Mouse (Mus musculus) kidney, embryonic 16.5 days (tissue): ENCODE data around the gene Pigyl. TPM values are rescaled to one million over a fixed set of nuclear protein-coding genes. Genes with fewer than 3 reads are reported as not detected.
A peak's percentile ranks its signal among the peaks of the same experiment; 100 is the strongest.

ENCODE experiments used
- ATAC-seq: fragments of 200-750 bp; cut with Nextera tagmentation; 2 replicates; pipeline ENCODE4 v1.8.0; 2017; ENCODE audit warnings: moderate TSS enrichment; ENCODE audit not compliant: low FRiP score, low TSS enrichment
- H3K27ac ChIP-seq: fragments of 300-500 bp; sonication (generic); 2 replicates; pipeline ENCODE4 v1.5.1; 2014; ENCODE audit warnings: low read length
- H3K27me3 ChIP-seq: fragments of 300-500 bp; sonication (generic); 2 replicates; pipeline ENCODE4 v1.6.1; 2014; ENCODE audit warnings: low read length, control low read depth, mixed read lengths; ENCODE audit not compliant: insufficient read depth
- H3K36me3 ChIP-seq: fragments of 300-500 bp; sonication (generic); 2 replicates; pipeline ENCODE4 v1.6.1; 2014; ENCODE audit warnings: low read length, control low read depth, mixed read lengths; ENCODE audit not compliant: insufficient read depth
- H3K4me1 ChIP-seq: fragments of 300-500 bp; sonication (generic); 2 replicates; pipeline ENCODE4 v1.6.1; 2014; ENCODE audit warnings: low read length, control low read depth, mixed read lengths; ENCODE audit not compliant: insufficient read depth
- H3K4me2 ChIP-seq: fragments of 300-500 bp; sonication (generic); replicated peaks from 2 replicates; pipeline ENCODE4 v1.6.1; 2014; ENCODE audit warnings: low read depth, low read length
- H3K4me3 ChIP-seq: fragments of 300-500 bp; sonication (generic); 2 replicates; pipeline ENCODE4 v1.5.1; 2014; ENCODE audit warnings: mild to moderate bottlenecking, low read length
- H3K9ac ChIP-seq: fragments of 300-500 bp; sonication (generic); replicated peaks from 2 replicates; pipeline ENCODE4 v1.6.1; 2014; ENCODE audit warnings: low read length
- H3K9me3 ChIP-seq: fragments of 300-500 bp; sonication (generic); 2 replicates; pipeline ENCODE4 v1.6.1; 2016; ENCODE audit warnings: low read length, control low read depth
- WGBS: fragments of 180-500 bp; shearing (Covaris S2); extraction: QIAGEN DNeasy Blood & Tissue Kit; methylation state at CpG from one replicate; pipeline ENCODE4 v1.1.7; 2014; 5-methylcytosine and 5-hydroxymethylcytosine counted together
- polyA plus RNA-seq: library from polyadenylated mRNA; unstranded; fragments of >200 nt; fragmentation: Nextera tagmentation; extraction: Ambion mirVana; gene quantifications from 2 replicates; pipeline ENCODE4 v1.2.1, GENCODE M21; 2015

The Pigyl gene
- polyA plus RNA-seq, 1 experiment from 2014 or later, result 70.2 TPM

GRCm38 (mm10) chr9:22155614-22156013 lies 1.0 kb upstream of the Pigyl start:
- peak; percentile 32 for ATAC-seq
- WGBS, result 22% methylated on average over 10 of the region's 10 CpGs
- Histone ChIP-seq H3K4me2 (peak overlapping the region; percentile 39), H3K27me3 (no peaks in the 10 kb centered on the region), H3K4me3 (peak overlapping the region; percentile 17), H3K9me3 (no peaks in the 10 kb centered on the region), H3K27ac (no peak overlapping the region), H3K36me3 (peaks cover 3% of the 10 kb centered on the region; the same call in 1 of the 2 replicates), H3K9ac (no peak overlapping the region; the same call in 1 of the 2 replicates), H3K4me1 (peaks cover 9% of the 10 kb centered on the region; the same call in 1 of the 2 replicates)

GRCm38 (mm10) chr9:22157516-22158265 lies 1.0 kb downstream of the Pigyl start:
- ATAC-seq, result no peak
- Histone ChIP-seq H3K27ac (no peak overlapping the region), H3K9ac (peak overlapping the region; percentile 89), H3K4me2 (peak overlapping the region; percentile 78), H3K9me3 (no peaks in the 10 kb centered on the region), H3K4me1 (peaks cover 9% of the 10 kb centered on the region; the same call in 1 of the 2 replicates), H3K27me3 (no peaks in the 10 kb centered on the region), H3K4me3 (peak overlapping the region; percentile 81), H3K36me3 (peaks cover 3% of the 10 kb centered on the region; the same call in 1 of the 2 replicates)
- WGBS, result 65% methylated on average over 34 of the region's 34 CpGs

GRCm38 (mm10) chr9:22161299-22161698 lies 4.7 kb downstream of the Pigyl start:
- Histone ChIP-seq H3K9ac (no peak overlapping the region), H3K36me3 (peaks cover 3% of the 10 kb centered on the region; the same call in 1 of the 2 replicates), H3K9me3 (no peaks in the 10 kb centered on the region), H3K4me3 (no peak overlapping the region), H3K4me1 (peaks cover 6% of the 10 kb centered on the region; the same call in 1 of the 2 replicates), H3K4me2 (no peak overlapping the region), H3K27ac (no peak overlapping the region), H3K27me3 (no peaks in the 10 kb centered on the region)
- 42% methylated on average over 6 of the region's 6 CpGs for WGBS
- no peak for ATAC-seq

GRCm38 (mm10) chr9:22162305-22162704 lies 5.7 kb downstream of the Pigyl start:
- Histone ChIP-seq H3K9me3 (no peaks in the 10 kb centered on the region; the same call in 1 of the 2 replicates), H3K27ac (no peak overlapping the region), H3K36me3 (peaks cover 3% of the 10 kb centered on the region; the same call in 1 of the 2 replicates), H3K9ac (no peak overlapping the region), H3K4me1 (peaks cover 5% of the 10 kb centered on the region; the same call in 1 of the 2 replicates), H3K4me2 (no peak overlapping the region), H3K27me3 (no peaks in the 10 kb centered on the region), H3K4me3 (no peak overlapping the region)
- no peak for ATAC-seq
- WGBS, result 69% methylated on average over 9 of the region's 9 CpGs

- WGBS, result 87% methylated on average over 7 of the region's 7 CpGs
- Histone ChIP-seq H3K4me2 (no peak overlapping the region), H3K36me3 (peaks cover 1% of the 10 kb centered on the region; the same call in 1 of the 2 replicates), H3K4me3 (no peak overlapping the region), H3K9ac (no peak overlapping the region), H3K27ac (no peak overlapping the region), H3K4me1 (peaks cover 5% of the 10 kb centered on the region; the same call in 1 of the 2 replicates), H3K27me3 (no peaks in the 10 kb centered on the region), H3K9me3 (no peaks in the 10 kb centered on the region; the same call in 1 of the 2 replicates)
- no peak for ATAC-seq
Measured at GRCm38 (mm10) chr9:22162912-22163311, 6.3 kb downstream of the Pigyl start.

- Histone ChIP-seq H3K4me1 (peaks cover 5% of the 10 kb centered on the region; the same call in 1 of the 2 replicates), H3K4me2 (peak overlapping the region; percentile 96), H3K27ac (no peak overlapping the region), H3K4me3 (peak overlapping the region; percentile 59), H3K36me3 (no peaks in the 10 kb centered on the region), H3K27me3 (no peaks in the 10 kb centered on the region), H3K9ac (peak overlapping the region; percentile 71), H3K9me3 (no peaks in the 10 kb centered on the region; the same call in 1 of the 2 replicates)
- peak; percentile 68; the same call in 1 of the 2 replicates for ATAC-seq
- 3% methylated on average over 54 of the region's 54 CpGs for WGBS
Measured at GRCm38 (mm10) chr9:22164711-22165668, 8.3 kb downstream of the Pigyl start.

GRCm38 (mm10) chr9:22165964-22166363 lies 9.3 kb downstream of the Pigyl start:
- 51% methylated on average over 6 of the region's 6 CpGs for WGBS
- H3K4me3 ChIP-seq, result no peak overlapping the region
- no peaks in the 10 kb centered on the region for H3K36me3 ChIP-seq
- no peak for ATAC-seq
- H3K4me2 ChIP-seq, result no peak overlapping the region
- no peaks in the 10 kb centered on the region; the same call in 1 of the 2 replicates for H3K9me3 ChIP-seq
- H3K9ac ChIP-seq, result no peak overlapping the region
- H3K4me1 ChIP-seq, result peaks cover 5% of the 10 kb centered on the region; the same call in 1 of the 2 replicates
- H3K27ac ChIP-seq, result no peak overlapping the region
- no peaks in the 10 kb centered on the region for H3K27me3 ChIP-seq

- Histone ChIP-seq H3K4me2 (no peak overlapping the region), H3K27me3 (no peaks in the 10 kb centered on the region), H3K4me1 (peaks cover 5% of the 10 kb centered on the region; the same call in 1 of the 2 replicates), H3K9ac (no peak overlapping the region), H3K4me3 (no peak overlapping the region), H3K9me3 (no peaks in the 10 kb centered on the region; the same call in 1 of the 2 replicates), H3K36me3 (no peaks in the 10 kb centered on the region), H3K27ac (no peak overlapping the region)
- whole genome bisulfite sequencing, result 90% methylated on average over 10 of the region's 10 CpGs
- ATAC-seq, result no peak
Measured at GRCm38 (mm10) chr9:22166686-22167085, 10.0 kb downstream of the Pigyl start.

- Histone ChIP-seq H3K4me2 (no peak overlapping the region), H3K9me3 (no peaks in the 10 kb centered on the region; the same call in 1 of the 2 replicates), H3K36me3 (no peaks in the 10 kb centered on the region), H3K27me3 (no peaks in the 10 kb centered on the region), H3K27ac (no peak overlapping the region), H3K4me3 (no peak overlapping the region), H3K4me1 (peaks cover 5% of the 10 kb centered on the region; the same call in 1 of the 2 replicates), H3K9ac (no peak overlapping the region)
- WGBS, result 95% methylated on average over 4 of the region's 4 CpGs
- ATAC-seq, result no peak
Measured at GRCm38 (mm10) chr9:22167751-22168150, 11.1 kb downstream of the Pigyl start.
